Mouse (Mus musculus) megakaryocyte, embryonic 14.5 days (primary cell): ENCODE results near the gene Sdccag8. TPM values are rescaled to one million over a fixed set of nuclear protein-coding genes. Genes with fewer than 3 reads are reported as not detected.

Experiments used
- H3K27me3 ChIP-seq: replicated peaks from 2 replicates; pipeline ENCODE3; 2012; ENCODE audit warnings: inconsistent platforms
- H3K36me3 ChIP-seq: replicated peaks from 2 replicates; pipeline ENCODE3; 2012; ENCODE audit warnings: low read length, inconsistent platforms, mixed read lengths
- H3K4me1 ChIP-seq: 2 replicates; pipeline ENCODE4 v1.6.1; 2012; ENCODE audit warnings: inconsistent platforms
- H3K4me3 ChIP-seq: replicated peaks from 2 replicates; pipeline ENCODE3; 2012; ENCODE audit warnings: moderate library complexity, mild to moderate bottlenecking, inconsistent platforms
- H3K9me3 ChIP-seq: 2 replicates; pipeline ENCODE4 v1.6.1; 2012; ENCODE audit warnings: inconsistent platforms
- FLI1 ChIP-seq: IDR thresholded peaks from 2 replicates; pipeline ENCODE4 v1.6.1; 2012; ENCODE audit warnings: low read length, inconsistent platforms, mixed read lengths
- GATA1 ChIP-seq: IDR thresholded peaks from 3 replicates; pipeline ENCODE4 v1.6.1; 2012; ENCODE audit warnings: mixed read lengths, low read length, inconsistent platforms, borderline replicate concordance
- polyA plus RNA-seq: library from polyadenylated mRNA; stranded (reverse); fragments of >175 nt; gene quantifications from 2 replicates; pipeline ENCODE4 v1.2.3, GENCODE M21; 2012; ENCODE audit warnings: low replicate concordance; ENCODE audit not compliant: insufficient read depth

The Sdccag8 gene
- polyA plus RNA-seq, 1 experiment = 3.0 TPM

- Histone ChIP-seq H3K9me3 (no peaks in the 10 kb centered on the region), H3K27me3 (no peaks in the 10 kb centered on the region), H3K4me1 (peaks cover 32% of the 10 kb centered on the region), H3K36me3 (peaks cover 61% of the 10 kb centered on the region), H3K4me3 (no peak overlapping the region)
- TF ChIP-seq FLI1 = no peak
- no peak for TF ChIP-seq GATA1
Observed at GRCm38 (mm10) chr1:176951836-176952235, 137.4 kb downstream of the Sdccag8 start.

GRCm38 (mm10) chr1:176958311-176958710 is 143.9 kb downstream of the Sdccag8 start:
- no peaks in the 10 kb centered on the region for H3K9me3 ChIP-seq
- H3K36me3 ChIP-seq = peaks cover 67% of the 10 kb centered on the region
- no peak overlapping the region for H3K4me3 ChIP-seq
- no peaks in the 10 kb centered on the region for H3K27me3 ChIP-seq
- H3K4me1 ChIP-seq = peaks cover 13% of the 10 kb centered on the region
- TF ChIP-seq FLI1 (no peak), GATA1 (no peak)

DNA sequence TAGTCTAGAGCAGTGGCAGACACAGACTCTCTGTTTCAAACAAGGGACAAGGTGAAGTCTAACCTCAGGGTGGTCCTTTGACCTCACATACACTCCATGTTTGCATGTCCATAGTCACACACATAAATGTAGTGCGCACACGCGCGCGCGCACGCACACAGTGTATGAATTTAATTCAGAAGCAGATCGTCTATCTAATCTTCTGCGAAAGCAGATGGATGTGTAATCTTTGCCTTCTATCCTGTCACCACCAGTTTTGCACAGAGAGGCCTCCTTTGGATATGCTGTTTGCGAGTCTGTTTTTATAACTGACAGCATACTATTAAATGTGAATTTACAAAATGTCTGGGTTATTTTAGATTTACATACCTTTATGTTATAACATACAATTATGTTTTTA is 147.3 kb downstream of the Sdccag8 start:
- Histone ChIP-seq H3K27me3 (no peaks in the 10 kb centered on the region), H3K4me1 (peaks cover 15% of the 10 kb centered on the region), H3K4me3 (no peak overlapping the region), H3K9me3 (no peaks in the 10 kb centered on the region), H3K36me3 (peaks cover 76% of the 10 kb centered on the region)
- TF ChIP-seq GATA1 = no peak
- TF ChIP-seq FLI1 = no peak

- TF ChIP-seq GATA1 = no peak
- no peak for TF ChIP-seq FLI1
- Histone ChIP-seq H3K4me1 (peaks cover 13% of the 10 kb centered on the region), H3K4me3 (no peak overlapping the region), H3K9me3 (no peaks in the 10 kb centered on the region), H3K36me3 (peaks cover 76% of the 10 kb centered on the region), H3K27me3 (no peaks in the 10 kb centered on the region)
Observed at GRCm38 (mm10) chr1:176962894-176963293, 148.4 kb downstream of the Sdccag8 start.

DNA sequence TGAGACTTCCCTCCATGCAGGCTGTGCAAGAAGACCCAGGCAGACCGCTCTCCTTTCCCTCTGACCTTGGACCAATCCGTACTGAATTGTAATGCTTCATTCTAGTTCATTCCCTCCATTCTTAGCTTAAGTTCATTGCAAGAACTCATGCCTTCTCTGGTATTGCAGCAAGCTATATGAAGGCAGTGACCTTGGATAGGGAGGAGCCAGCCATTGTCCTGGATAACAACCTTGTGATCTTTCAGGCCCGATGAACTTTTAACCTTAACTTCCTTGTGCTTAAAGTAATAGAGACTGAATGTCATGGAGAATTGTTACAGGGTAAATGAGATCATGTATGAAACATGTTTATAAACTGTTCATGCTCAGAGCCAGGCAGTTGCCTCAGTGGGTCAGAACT is 152.8 kb downstream of the Sdccag8 start:
- no peak for TF ChIP-seq GATA1
- TF ChIP-seq FLI1 = no peak
- peaks cover 34% of the 10 kb centered on the region for H3K4me1 ChIP-seq

DNA sequence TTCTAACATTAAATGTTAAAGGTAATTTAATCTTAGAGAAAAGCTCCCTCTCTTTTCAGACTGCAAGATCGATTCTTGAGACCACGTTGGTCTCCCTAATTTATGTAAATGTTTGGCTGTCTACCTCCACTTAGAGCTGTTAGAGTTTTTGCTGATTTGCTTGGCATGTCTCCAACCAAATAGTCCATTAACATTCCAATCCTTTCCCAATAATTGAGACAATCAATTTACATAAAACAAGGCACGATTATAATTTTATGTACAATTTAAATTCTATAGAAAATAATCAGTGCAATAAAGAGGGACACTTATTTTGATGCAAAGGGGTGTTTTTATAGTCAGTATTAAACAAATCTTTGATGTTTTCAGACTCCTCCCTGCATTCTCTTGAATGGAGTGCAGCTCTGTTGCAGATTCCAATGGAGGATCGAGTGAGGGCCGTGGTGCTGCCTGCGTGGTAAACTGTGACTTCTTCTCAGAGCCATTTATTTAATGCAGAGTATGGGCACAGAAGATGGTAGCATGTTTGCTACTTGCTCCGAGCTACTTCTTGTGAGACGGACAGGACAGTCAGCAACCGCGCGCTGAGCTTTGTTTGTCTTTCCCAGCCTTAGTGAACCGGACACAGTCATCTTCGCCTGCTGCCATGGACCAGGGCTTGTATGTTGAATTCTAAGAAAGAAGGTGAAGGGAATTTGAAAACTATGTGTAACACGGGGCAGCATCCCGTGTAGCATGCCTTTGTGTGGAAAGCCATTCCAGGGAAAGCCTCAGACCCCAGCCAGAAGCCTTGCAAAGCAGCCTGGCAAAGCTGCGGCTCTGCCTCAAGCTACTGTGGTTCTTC is 156.4 kb downstream of the Sdccag8 start:
- peaks cover 43% of the 10 kb centered on the region for H3K4me1 ChIP-seq
- peaks cover 68% of the 10 kb centered on the region for H3K36me3 ChIP-seq
- TF ChIP-seq FLI1 (no peak), GATA1 (no peak)
- no peaks in the 10 kb centered on the region for H3K27me3 ChIP-seq
- H3K4me3 ChIP-seq = peak overlapping the region; percentile 23
- H3K9me3 ChIP-seq = no peaks in the 10 kb centered on the region

More for the DNA sequence above, 152.8 kb downstream of the Sdccag8 start:
- Histone ChIP-seq H3K36me3 (peaks cover 68% of the 10 kb centered on the region), H3K4me3 (no peak overlapping the region), H3K9me3 (no peaks in the 10 kb centered on the region), H3K27me3 (no peaks in the 10 kb centered on the region)

DNA sequence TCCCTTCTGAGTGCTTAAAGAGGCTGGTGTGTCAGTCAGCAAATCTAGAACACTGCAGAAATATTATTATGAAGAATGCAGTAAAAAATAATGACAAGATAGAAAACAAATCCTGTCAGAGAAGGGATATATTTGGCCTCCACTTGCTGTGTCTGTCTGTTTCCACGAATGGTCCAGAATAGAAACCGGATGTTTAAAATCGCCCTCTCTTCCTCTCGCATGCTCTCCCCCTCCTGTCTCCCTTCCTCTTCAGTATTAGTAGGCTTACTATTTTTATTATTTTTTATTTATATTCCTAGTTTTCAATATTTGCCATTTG is 157.0 kb downstream of the Sdccag8 start:
- Histone ChIP-seq H3K9me3 (no peaks in the 10 kb centered on the region), H3K36me3 (peaks cover 68% of the 10 kb centered on the region), H3K4me3 (peak overlapping the region; percentile 23), H3K4me1 (peaks cover 43% of the 10 kb centered on the region), H3K27me3 (no peaks in the 10 kb centered on the region)
- TF ChIP-seq GATA1 (no peak), FLI1 (no peak)

DNA sequence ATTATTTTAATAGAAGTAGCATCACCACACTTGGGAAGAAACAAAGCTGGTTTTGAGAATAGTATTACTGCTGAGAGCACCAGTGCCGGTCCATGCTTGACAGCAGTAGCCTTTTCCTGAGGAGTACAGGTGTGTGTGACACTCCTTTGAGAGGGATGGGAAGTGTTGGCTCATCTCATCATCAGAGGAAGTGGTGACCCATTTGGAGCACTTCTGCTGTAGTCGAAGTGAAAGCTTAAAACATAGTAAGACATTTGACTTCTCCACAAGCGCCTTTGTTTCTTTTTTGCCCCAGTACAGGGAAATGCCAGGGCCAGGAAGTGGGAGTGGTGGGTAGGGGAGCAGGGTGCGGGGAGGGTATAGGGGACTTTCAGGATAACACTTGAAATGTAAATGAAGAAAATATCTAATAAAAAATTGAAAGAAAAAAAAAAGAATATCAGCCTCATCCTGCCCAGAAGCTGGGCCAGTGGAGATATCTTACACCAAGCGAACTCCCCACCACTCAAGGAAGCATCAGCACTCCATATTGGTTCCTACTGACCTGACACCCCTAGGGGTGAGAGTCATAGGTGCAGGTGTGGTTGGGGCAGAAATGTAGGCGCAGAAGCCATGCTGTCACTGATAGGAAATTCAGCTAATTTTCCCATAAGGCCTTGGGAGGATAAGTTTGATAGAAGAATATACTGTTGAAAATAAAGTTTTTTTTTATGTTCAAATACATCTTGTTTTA is 159.1 kb downstream of the Sdccag8 start:
- Histone ChIP-seq H3K27me3 (no peaks in the 10 kb centered on the region), H3K4me3 (no peak overlapping the region), H3K36me3 (peaks cover 68% of the 10 kb centered on the region), H3K9me3 (no peaks in the 10 kb centered on the region), H3K4me1 (peaks cover 39% of the 10 kb centered on the region)
- no peak for TF ChIP-seq GATA1
- TF ChIP-seq FLI1 = no peak

- no peak for TF ChIP-seq FLI1
- no peak for TF ChIP-seq GATA1
- no peaks in the 10 kb centered on the region for H3K27me3 ChIP-seq
- peaks cover 8% of the 10 kb centered on the region for H3K4me1 ChIP-seq
Observed at GRCm38 (mm10) chr1:176979235-176979634, 164.8 kb downstream of the Sdccag8 start.

GRCm38 (mm10) chr1:176980140-176980539 is 165.7 kb downstream of the Sdccag8 start:
- Histone ChIP-seq H3K9me3 (no peaks in the 10 kb centered on the region), H3K4me3 (no peak overlapping the region)

More at GRCm38 (mm10) chr1:176979235-176979634, 164.8 kb downstream of the Sdccag8 start:
- Histone ChIP-seq H3K4me3 (no peak overlapping the region), H3K9me3 (no peaks in the 10 kb centered on the region), H3K36me3 (peaks cover 87% of the 10 kb centered on the region)

More at GRCm38 (mm10) chr1:176980140-176980539, 165.7 kb downstream of the Sdccag8 start:
- H3K36me3 ChIP-seq = peaks cover 83% of the 10 kb centered on the region
- peaks cover 10% of the 10 kb centered on the region for H3K4me1 ChIP-seq
- TF ChIP-seq GATA1 (no peak), FLI1 (no peak)
- H3K27me3 ChIP-seq = no peaks in the 10 kb centered on the region
